Mouse (Mus musculus) heart, adult 2 months (tissue): ENCODE data around the gene B3gnt4. TPM values are rescaled to one million over a fixed set of nuclear protein-coding genes. Genes with fewer than 3 reads are reported as not detected.

Source experiments
- DNase-seq, 2 experiments: peaks; one replicate each; pipeline ENCODE4 v3.0.0; 2021
- H3K27ac ChIP-seq: fragments of 200-600 bp; 2 replicates; pipeline ENCODE4 v1.8.1; 2022
- H3K27me3 ChIP-seq: fragments of 200-500 bp; 2 replicates; pipeline ENCODE4 v1.6.1; 2012; ENCODE audit warnings: mild to moderate bottlenecking, low read length, inconsistent platforms, mixed read lengths; ENCODE audit not compliant: control insufficient read depth, insufficient read depth
- H3K36me3 ChIP-seq: fragments of 200-500 bp; 2 replicates; pipeline ENCODE4 v1.6.1; 2012; ENCODE audit warnings: low read length, inconsistent platforms; ENCODE audit not compliant: control insufficient read depth, insufficient read depth
- H3K4me1 ChIP-seq: fragments of 200-500 bp; 2 replicates; pipeline ENCODE4 v1.6.1; 2011; ENCODE audit warnings: low read length; ENCODE audit not compliant: control insufficient read depth, insufficient read depth
- H3K4me3 ChIP-seq: fragments of 200-600 bp; 2 replicates; pipeline ENCODE4 v1.8.1; 2022
- H3K79me2 ChIP-seq: fragments of 200-500 bp; replicated peaks from 2 replicates; pipeline ENCODE4 v1.6.1; 2012; ENCODE audit warnings: mild to moderate bottlenecking, inconsistent platforms, low read length, moderate library complexity, mixed read lengths; ENCODE audit not compliant: control insufficient read depth, insufficient read depth
- H3K9ac ChIP-seq: fragments of 200-500 bp; 2 replicates; pipeline ENCODE4 v1.6.1; 2012; ENCODE audit warnings: low read depth, mild to moderate bottlenecking, control low read depth, inconsistent platforms, low read length, mixed read lengths
- CTCF ChIP-seq: fragments of 200-600 bp; IDR thresholded peaks from 2 replicates; pipeline ENCODE4 v1.8.1; 2022; ENCODE audit warnings: antibody characterized with exemption, mild to moderate bottlenecking, moderate library complexity
- EP300 ChIP-seq: fragments of 200-500 bp; IDR thresholded peaks from 2 replicates; pipeline ENCODE4 v1.6.1; 2011; ENCODE audit warnings: low read depth, low read length, control low read depth; ENCODE audit not compliant: insufficient read depth
- POLR2A ChIP-seq: fragments of 200-500 bp; IDR thresholded peaks from 2 replicates; pipeline ENCODE4 v1.6.1; 2011; ENCODE audit warnings: mild to moderate bottlenecking, low read depth, low read length, control low read depth; ENCODE audit not compliant: insufficient read depth
- WGBS: fragments of 180-500 bp; shearing (Covaris S2); methylation state at CpG from one replicate; pipeline ENCODE4 v1.1.7; 2018; 5-methylcytosine and 5-hydroxymethylcytosine counted together
- intact Hi-C: fragments of 180-260 bp; cut with DNase I; formaldehyde crosslinking; loops from one replicate; pipeline ENCODE4 v1.15.1; 2025
- polyA plus RNA-seq: library from polyadenylated mRNA; depleted of rRNA; stranded (reverse); fragments of >200 nt; gene quantifications from 2 replicates; pipeline ENCODE4 v1.2.3, GENCODE M21; 2012
- total RNA-seq, 2 experiments: library from RNA; stranded (reverse); gene quantifications; 2 replicates each; pipeline ENCODE4 v1.2.3; 2021

B3gnt4 gene
- total and polyA plus RNA-seq, 3 experiments: 0.45 TPM; not detected in 2

- Histone ChIP-seq H3K4me3 (no peak overlapping the region), H3K79me2 (no peaks in the 10 kb centered on the region), H3K9ac (no peak overlapping the region), H3K27ac (no peak overlapping the region), H3K36me3 (no peaks in the 10 kb centered on the region), H3K27me3 (no peaks in the 10 kb centered on the region), H3K4me1 (peaks cover 2% of the 10 kb centered on the region; the same call in 1 of the 2 replicates)
- TF ChIP-seq CTCF: no peak
- no peak for TF ChIP-seq EP300
- TF ChIP-seq POLR2A: no peak
- WGBS: 62% methylated on average over 3 of the region's 3 CpGs
- DNase-seq: no peak
- intact Hi-C loops: no loop called here
Observed at GRCm38 (mm10) chr5:123512102-123512501, 1.8 kb downstream of the B3gnt4 start.

GRCm38 (mm10) chr5:123514871-123515270 is 4.6 kb downstream of the B3gnt4 start:
- TF ChIP-seq EP300 (no peak), CTCF (no peak), POLR2A (no peak)
- intact Hi-C loops: no loop called here
- Histone ChIP-seq H3K27ac (no peak overlapping the region), H3K4me3 (no peak overlapping the region), H3K36me3 (no peaks in the 10 kb centered on the region), H3K4me1 (no peaks in the 10 kb centered on the region), H3K79me2 (no peaks in the 10 kb centered on the region), H3K27me3 (no peaks in the 10 kb centered on the region), H3K9ac (no peak overlapping the region)
- 90% methylated on average over 5 of the region's 5 CpGs for WGBS
- no peak for DNase-seq

- TF ChIP-seq POLR2A (no peak), EP300 (no peak), CTCF (no peak)
- Histone ChIP-seq H3K27me3 (no peaks in the 10 kb centered on the region), H3K27ac (no peak overlapping the region), H3K79me2 (no peaks in the 10 kb centered on the region), H3K9ac (no peak overlapping the region), H3K4me3 (no peak overlapping the region), H3K4me1 (peaks cover 5% of the 10 kb centered on the region; the same call in 1 of the 2 replicates), H3K36me3 (peaks cover 3% of the 10 kb centered on the region; the same call in 1 of the 2 replicates)
- intact Hi-C loops: no loop called here
- WGBS: 92% methylated on average over 9 of the region's 9 CpGs
- DNase-seq: peak in 1 of 2 experiments; percentile 14
Observed at GRCm38 (mm10) chr5:123520666-123521065, 10.4 kb downstream of the B3gnt4 start.

GRCm38 (mm10) chr5:123521621-123522020 is 11.4 kb downstream of the B3gnt4 start:
- Histone ChIP-seq H3K27me3 (no peaks in the 10 kb centered on the region), H3K79me2 (no peaks in the 10 kb centered on the region), H3K4me3 (no peak overlapping the region), H3K9ac (no peak overlapping the region), H3K36me3 (peaks cover 3% of the 10 kb centered on the region; the same call in 1 of the 2 replicates), H3K27ac (no peak overlapping the region), H3K4me1 (peaks cover 5% of the 10 kb centered on the region; the same call in 1 of the 2 replicates)
- WGBS: 75% methylated on average over 1 of the region's 1 CpGs
- intact Hi-C loops: loop anchor here (2.0 kb wide), 1 partner anchor 77 kb away; no protein-coding TSS in a partner anchor
- peak in 1 of 2 experiments; percentile 4 for DNase-seq
- TF ChIP-seq POLR2A: no peak

GRCm38 (mm10) chr5:123522166-123522565 is 11.9 kb downstream of the B3gnt4 start:
- H3K4me1 ChIP-seq: peaks cover 5% of the 10 kb centered on the region; the same call in 1 of the 2 replicates
- peaks cover 3% of the 10 kb centered on the region; the same call in 1 of the 2 replicates for H3K36me3 ChIP-seq
- no peak for TF ChIP-seq CTCF
- intact Hi-C loops: loop anchor here (2.0 kb wide), 1 partner anchor 77 kb away; no protein-coding TSS in a partner anchor
- no peak overlapping the region for H3K27ac ChIP-seq
- H3K9ac ChIP-seq: no peak overlapping the region
- peak in 1 of 2 experiments; percentile 11 for DNase-seq
- 74% methylated on average over 1 of the region's 1 CpGs for WGBS
- H3K27me3 ChIP-seq: no peaks in the 10 kb centered on the region
- no peak overlapping the region for H3K4me3 ChIP-seq
- H3K79me2 ChIP-seq: no peaks in the 10 kb centered on the region

GRCm38 (mm10) chr5:123523692-123524392 is 13.6 kb downstream of the B3gnt4 start, which contains the start of gene Diablo:
TSS of gene Diablo (minus strand) at chr5:123524176.
- Histone ChIP-seq H3K36me3 (peaks cover 3% of the 10 kb centered on the region; the same call in 1 of the 2 replicates), H3K4me1 (peaks cover 5% of the 10 kb centered on the region; the same call in 1 of the 2 replicates), H3K27me3 (no peaks in the 10 kb centered on the region), H3K9ac (peak within 1 kb of the TSS; percentile 85), H3K4me3 (peak within 1 kb of the TSS; percentile 98), H3K27ac (peak within 1 kb of the TSS; percentile 91), H3K79me2 (no peaks in the 10 kb centered on the region)
- intact Hi-C loops: loop anchor here (2.0 kb wide), 1 partner anchor 79 kb away; no protein-coding TSS in a partner anchor
- DNase-seq: peak; percentile 98 to 99
- WGBS: under 1% methylated on average over 82 of the region's 82 CpGs
- TF ChIP-seq POLR2A (peak; percentile 92), CTCF (no peak)
